Mouse (Mus musculus) neural tube, embryonic 13.5 days (tissue): ENCODE measurements around the gene Syde2. TPM values are rescaled to one million over a fixed set of nuclear protein-coding genes. Genes with fewer than 3 reads are reported as not detected.

Source experiments
- ATAC-seq: fragments of 200-750 bp; cut with Nextera tagmentation; 2 replicates; pipeline ENCODE4 v1.8.0; 2017; ENCODE audit warnings: low read depth, mild to moderate bottlenecking, moderate TSS enrichment, moderate library complexity
- H3K27ac ChIP-seq: fragments of 300-500 bp; sonication (generic); replicated peaks from 2 replicates; pipeline ENCODE4 v1.5.1; 2015; ENCODE audit warnings: moderate library complexity, mild to moderate bottlenecking, inconsistent platforms
- H3K27me3 ChIP-seq: fragments of 300-500 bp; sonication (generic); 2 replicates; pipeline ENCODE4 v1.6.1; 2015; ENCODE audit warnings: mild to moderate bottlenecking, inconsistent platforms
- H3K36me3 ChIP-seq: fragments of 300-500 bp; sonication (generic); 2 replicates; pipeline ENCODE4 v1.6.1; 2015; ENCODE audit warnings: mild to moderate bottlenecking, inconsistent platforms
- H3K4me1 ChIP-seq: fragments of 300-500 bp; sonication (generic); replicated peaks from 2 replicates; pipeline ENCODE4 v1.6.1; 2015; ENCODE audit warnings: inconsistent platforms
- H3K4me2 ChIP-seq: fragments of 300-500 bp; sonication (generic); 2 replicates; pipeline ENCODE4 v1.6.1; 2015; ENCODE audit warnings: inconsistent platforms, mild to moderate bottlenecking, moderate library complexity
- H3K4me3 ChIP-seq: fragments of 300-500 bp; sonication (generic); 2 replicates; pipeline ENCODE4 v1.5.1; 2015; ENCODE audit warnings: mild to moderate bottlenecking, inconsistent platforms
- H3K9ac ChIP-seq: fragments of 300-500 bp; sonication (generic); 2 replicates; pipeline ENCODE4 v1.6.1; 2015; ENCODE audit warnings: moderate library complexity, mild to moderate bottlenecking, inconsistent platforms
- H3K9me3 ChIP-seq: fragments of 300-500 bp; sonication (generic); 2 replicates; pipeline ENCODE4 v1.6.1; 2016; ENCODE audit warnings: inconsistent platforms
- WGBS: fragments of 180-500 bp; shearing (Covaris S2); methylation state at CpG from one replicate; pipeline ENCODE4 v1.1.7; 2015; 5-methylcytosine and 5-hydroxymethylcytosine counted together
- polyA plus RNA-seq: library from polyadenylated mRNA; unstranded; fragments of >200 nt; fragmentation: Nextera tagmentation; extraction: Ambion mirVana; gene quantifications from 2 replicates; pipeline ENCODE4 v1.2.1, GENCODE M21; 2015

Syde2 gene
- polyA plus RNA-seq, result 0.33 and 0.45 TPM in 2 replicates

- WGBS, result under 1% methylated on average over 64 of the region's 65 CpGs
Observed at GRCm38 (mm10) chr3:145987268-145987969, at the start of gene Syde2. TSS of gene Syde2 (plus strand) at chr3:145987870.

GRCm38 (mm10) chr3:145938405-145939349, 49.0 kb upstream of the Syde2 start:
- WGBS, result 20% methylated on average over 50 of the region's 50 CpGs
- H3K9me3 ChIP-seq, result no peaks in the 10 kb centered on the region
- H3K9ac ChIP-seq, result peak overlapping the region; percentile 96

More at GRCm38 (mm10) chr3:145987268-145987969, at the start of gene Syde2:
- Histone ChIP-seq H3K4me3 (peak within 1 kb of the TSS; percentile 68), H3K4me2 (peak within 1 kb of the TSS; percentile 79), H3K36me3 (no peaks in the 10 kb centered on the region), H3K27me3 (peaks cover 48% of the 10 kb centered on the region), H3K9me3 (no peaks in the 10 kb centered on the region), H3K9ac (peak within 1 kb of the TSS; percentile 79), H3K4me1 (peaks cover 19% of the 10 kb centered on the region), H3K27ac (0 out of 2 replicates have a peak within 1 kb of the TSS, but pooled peaks have one; percentile 46)
- peak; percentile 89 for ATAC-seq

GRCm38 (mm10) chr3:145939402-145939801, 48.3 kb upstream of the Syde2 start:
- H3K36me3 ChIP-seq, result peaks cover 39% of the 10 kb centered on the region
- H3K27me3 ChIP-seq, result no peaks in the 10 kb centered on the region
- H3K4me1 ChIP-seq, result peaks cover 39% of the 10 kb centered on the region
- WGBS, result 89% methylated on average over 12 of the region's 12 CpGs
- H3K4me3 ChIP-seq, result peak overlapping the region; percentile 99
- no peak overlapping the region for H3K27ac ChIP-seq
- H3K9ac ChIP-seq, result peak overlapping the region; percentile 96
- H3K9me3 ChIP-seq, result no peaks in the 10 kb centered on the region
- no peak for ATAC-seq
- H3K4me2 ChIP-seq, result peak overlapping the region; percentile 85

More at GRCm38 (mm10) chr3:145938405-145939349, 49.0 kb upstream of the Syde2 start:
- peak overlapping the region; percentile 85 for H3K4me2 ChIP-seq
- peak overlapping the region; percentile 99 for H3K4me3 ChIP-seq
- H3K4me1 ChIP-seq, result peaks cover 39% of the 10 kb centered on the region
- H3K36me3 ChIP-seq, result peaks cover 36% of the 10 kb centered on the region
- H3K27me3 ChIP-seq, result no peaks in the 10 kb centered on the region
- H3K27ac ChIP-seq, result peak overlapping the region; percentile 83
- ATAC-seq, result peak; percentile 49

DNA sequence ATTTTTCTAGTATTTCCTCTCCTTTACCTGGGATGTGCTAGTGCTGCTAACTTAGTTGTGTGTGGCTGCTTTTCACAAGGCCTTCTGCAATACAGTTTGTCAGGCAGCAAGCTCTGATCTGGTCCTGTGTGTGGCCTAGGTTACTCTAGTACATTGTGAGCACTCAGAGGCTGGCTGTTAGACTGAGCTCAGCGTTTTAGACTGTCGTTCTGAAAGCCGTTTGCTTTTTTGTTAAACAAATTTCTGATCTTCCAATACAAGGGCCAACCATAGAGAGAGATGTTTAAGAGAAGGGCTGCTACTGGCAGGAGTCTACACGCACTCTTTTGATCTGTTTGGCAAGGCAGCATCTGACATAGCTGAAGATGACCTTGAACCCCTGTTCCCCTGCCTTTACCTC, 47.7 kb upstream of the Syde2 start:
- Histone ChIP-seq H3K4me2 (peak overlapping the region; percentile 85; the same call in 1 of the 2 replicates), H3K9ac (no peak overlapping the region)

DNA sequence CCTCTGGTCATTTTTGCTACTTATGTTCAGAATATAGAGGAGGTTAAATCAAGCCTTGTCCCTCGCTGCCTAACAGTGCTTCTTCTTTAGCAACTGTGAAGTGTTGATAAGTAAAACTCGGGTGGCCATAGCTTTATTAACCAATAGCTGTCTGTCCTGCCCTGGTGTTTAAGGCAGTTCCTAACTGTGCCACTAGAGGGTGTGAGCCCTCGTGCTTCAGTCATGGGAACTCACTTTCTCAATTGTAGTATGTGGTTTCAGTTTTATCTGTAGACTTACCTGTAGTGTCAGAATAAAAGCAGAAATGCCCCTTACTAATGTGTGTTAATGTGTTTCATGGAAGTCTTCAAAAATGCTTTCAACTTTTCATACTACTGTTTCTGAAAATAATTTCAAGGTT, 45.7 kb upstream of the Syde2 start:
- H3K36me3 ChIP-seq, result peaks cover 52% of the 10 kb centered on the region
- H3K27me3 ChIP-seq, result no peaks in the 10 kb centered on the region
- H3K4me3 ChIP-seq, result no peak overlapping the region
- no peak overlapping the region for H3K27ac ChIP-seq
- 19% methylated on average over 3 of the region's 3 CpGs for WGBS
- H3K4me2 ChIP-seq, result no peak overlapping the region
- ATAC-seq, result no peak
- no peaks in the 10 kb centered on the region for H3K9me3 ChIP-seq
- no peak overlapping the region for H3K9ac ChIP-seq
- H3K4me1 ChIP-seq, result peaks cover 39% of the 10 kb centered on the region

More for the DNA sequence above, 47.7 kb upstream of the Syde2 start:
- WGBS, result 84% methylated on average over 4 of the region's 4 CpGs
- peaks cover 39% of the 10 kb centered on the region for H3K4me1 ChIP-seq
- H3K27ac ChIP-seq, result no peak overlapping the region
- H3K4me3 ChIP-seq, result no peak overlapping the region
- H3K36me3 ChIP-seq, result peaks cover 42% of the 10 kb centered on the region
- H3K9me3 ChIP-seq, result no peaks in the 10 kb centered on the region
- no peak for ATAC-seq
- H3K27me3 ChIP-seq, result no peaks in the 10 kb centered on the region

DNA sequence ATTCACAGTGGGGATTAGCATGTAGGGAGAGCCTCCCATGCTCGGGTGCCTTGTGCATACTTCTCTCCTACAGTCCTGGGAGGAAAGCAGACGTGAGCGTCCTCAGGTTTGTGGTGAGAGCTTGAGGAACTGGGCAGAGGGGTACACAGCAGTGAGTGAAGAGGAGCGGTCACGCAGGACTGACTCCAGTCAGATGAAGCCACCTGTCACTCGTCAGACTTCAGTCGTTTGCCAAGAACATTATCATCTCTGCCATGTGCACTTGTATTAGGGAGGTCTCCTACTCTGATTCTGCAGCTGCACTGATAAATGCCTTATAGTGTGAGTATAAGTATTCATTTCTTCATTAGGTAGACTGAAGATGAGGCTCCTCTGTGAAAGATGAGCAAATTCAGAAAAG, 43.3 kb upstream of the Syde2 start:
- H3K4me3 ChIP-seq, result no peak overlapping the region

DNA sequence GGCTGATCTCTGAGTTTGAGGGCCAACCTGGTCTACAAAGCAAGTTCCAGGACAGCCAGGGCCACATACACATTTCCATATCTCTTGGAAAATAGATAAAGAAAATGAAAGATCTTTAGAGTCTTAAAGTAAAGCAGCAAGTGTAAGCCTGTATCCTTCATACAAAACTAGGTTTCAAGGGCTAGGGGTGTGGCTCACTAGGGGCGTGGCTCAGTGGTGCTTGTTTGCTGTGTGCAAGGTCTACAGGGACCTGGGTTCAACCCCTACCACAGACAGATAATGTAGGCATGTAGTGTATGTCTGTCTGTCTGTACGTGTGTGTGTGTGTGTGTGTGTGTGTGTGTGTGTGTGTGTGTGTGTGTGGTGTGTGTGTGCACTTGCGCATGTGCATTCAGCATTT, 41.8 kb upstream of the Syde2 start:
- Histone ChIP-seq H3K4me2 (no peak overlapping the region), H3K4me1 (peaks cover 22% of the 10 kb centered on the region), H3K36me3 (peaks cover 34% of the 10 kb centered on the region), H3K27me3 (peaks cover 3% of the 10 kb centered on the region; the same call in 1 of the 2 replicates), H3K27ac (no peak overlapping the region), H3K4me3 (no peak overlapping the region), H3K9me3 (no peaks in the 10 kb centered on the region), H3K9ac (no peak overlapping the region)
- ATAC-seq, result no peak
- 90% methylated on average over 3 of the region's 3 CpGs for WGBS

More for the DNA sequence above, 43.3 kb upstream of the Syde2 start:
- Histone ChIP-seq H3K9me3 (no peaks in the 10 kb centered on the region), H3K27me3 (no peaks in the 10 kb centered on the region), H3K27ac (no peak overlapping the region), H3K4me2 (no peak overlapping the region), H3K4me1 (peaks cover 25% of the 10 kb centered on the region), H3K9ac (no peak overlapping the region), H3K36me3 (peaks cover 47% of the 10 kb centered on the region)
- WGBS, result 89% methylated on average over 7 of the region's 7 CpGs
- no peak for ATAC-seq

DNA sequence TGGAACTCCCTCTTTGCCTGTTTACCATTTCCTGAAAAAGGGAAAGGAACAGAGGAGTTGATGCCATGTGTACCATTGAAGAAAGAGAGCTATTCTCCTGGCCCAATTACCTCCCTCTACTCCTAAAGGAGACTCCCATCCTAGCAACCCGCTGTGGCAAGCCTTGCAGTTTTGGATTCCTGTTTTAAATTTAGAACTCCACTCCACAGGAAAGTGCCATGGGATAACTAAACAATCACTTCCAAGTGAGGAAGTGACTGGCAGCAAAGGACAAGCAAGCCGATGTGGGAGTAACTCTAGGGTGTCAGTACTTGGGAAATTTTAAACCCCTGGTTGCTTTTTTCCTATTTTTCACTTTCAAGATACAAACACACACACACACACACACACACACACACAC, 41.0 kb upstream of the Syde2 start:
- 61% methylated on average over 2 of the region's 2 CpGs for WGBS

GRCm38 (mm10) chr3:145947539-145948204, 40.0 kb upstream of the Syde2 start:
- Histone ChIP-seq H3K4me1 (peaks cover 11% of the 10 kb centered on the region), H3K9me3 (no peaks in the 10 kb centered on the region), H3K27ac (no peak overlapping the region), H3K4me3 (no peak overlapping the region), H3K27me3 (peaks cover 3% of the 10 kb centered on the region; the same call in 1 of the 2 replicates), H3K4me2 (no peak overlapping the region), H3K36me3 (peaks cover 30% of the 10 kb centered on the region), H3K9ac (no peak overlapping the region)
- 30% methylated on average over 6 of the region's 6 CpGs for WGBS
- no peak for ATAC-seq

More for the DNA sequence above, 41.0 kb upstream of the Syde2 start:
- H3K4me3 ChIP-seq, result no peak overlapping the region
- no peaks in the 10 kb centered on the region for H3K9me3 ChIP-seq
- no peak overlapping the region for H3K27ac ChIP-seq
- peaks cover 19% of the 10 kb centered on the region for H3K4me1 ChIP-seq
- H3K27me3 ChIP-seq, result peaks cover 3% of the 10 kb centered on the region; the same call in 1 of the 2 replicates
- H3K4me2 ChIP-seq, result no peak overlapping the region
- ATAC-seq, result no peak
- no peak overlapping the region for H3K9ac ChIP-seq
- peaks cover 31% of the 10 kb centered on the region for H3K36me3 ChIP-seq

- no peak overlapping the region for H3K27ac ChIP-seq
- H3K4me3 ChIP-seq, result peak overlapping the region; percentile 10
- peak; percentile 84 for ATAC-seq
- peaks cover 3% of the 10 kb centered on the region; the same call in 1 of the 2 replicates for H3K27me3 ChIP-seq
- peak overlapping the region; percentile 45 for H3K4me2 ChIP-seq
- H3K4me1 ChIP-seq, result peaks cover 8% of the 10 kb centered on the region; the same call in 1 of the 2 replicates
- WGBS, result 10% methylated on average over 15 of the region's 15 CpGs
- H3K36me3 ChIP-seq, result peaks cover 8% of the 10 kb centered on the region; the same call in 1 of the 2 replicates
- H3K9ac ChIP-seq, result 0 out of 2 replicates have a peak overlapping the region, but pooled peaks have one; percentile 27
- no peaks in the 10 kb centered on the region for H3K9me3 ChIP-seq
Observed at GRCm38 (mm10) chr3:145950034-145950814, 37.4 kb upstream of the Syde2 start.

GRCm38 (mm10) chr3:145950815-145951130, 36.9 kb upstream of the Syde2 start:
- WGBS, result 48% methylated on average over 5 of the region's 5 CpGs
- ATAC-seq, result no peak
- no peak overlapping the region for H3K4me3 ChIP-seq
- no peaks in the 10 kb centered on the region for H3K9me3 ChIP-seq
- peaks cover 3% of the 10 kb centered on the region; the same call in 1 of the 2 replicates for H3K27me3 ChIP-seq
- H3K27ac ChIP-seq, result no peak overlapping the region
- no peak overlapping the region for H3K9ac ChIP-seq
- H3K4me2 ChIP-seq, result peak overlapping the region; percentile 45
- H3K4me1 ChIP-seq, result peaks cover 8% of the 10 kb centered on the region; the same call in 1 of the 2 replicates
- peaks cover 2% of the 10 kb centered on the region; the same call in 1 of the 2 replicates for H3K36me3 ChIP-seq
